20 mouse cellular contexts compared by ENCODE assay signal in the genomic region with DNA sequence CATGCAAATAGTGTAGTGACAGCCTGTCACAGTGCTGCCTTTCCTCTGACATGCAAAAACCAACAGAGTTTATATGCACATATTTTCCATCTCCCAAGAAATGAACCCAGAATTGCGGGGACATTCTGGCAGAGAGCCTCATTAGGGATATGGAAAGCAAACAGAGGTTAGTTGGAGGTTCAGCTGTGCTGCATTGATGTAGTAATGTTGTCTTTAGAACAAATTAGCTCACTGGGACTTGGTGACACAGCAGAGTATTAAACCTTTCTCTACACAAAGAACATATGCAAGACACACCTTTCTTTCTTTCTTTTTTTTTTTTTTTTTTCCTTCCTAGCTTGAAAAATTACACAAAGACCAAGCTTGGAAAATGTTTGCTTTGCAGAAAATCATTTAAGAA.
"Had no signal": no experiment of that assay in that cellular context is flagged by ENCODE, and none has a peak within 500 bp of the region (broad histone marks: within the 10 kb centered on the region; RNA-seq: fewer than 3 reads in every experiment).

No protein-coding gene starts in this region.

- H3K4me1 ChIP-seq: heart, embryonic 10.5 days; heart, embryonic 12.5 days; hindbrain, embryonic 10.5 days; hindbrain, embryonic 12.5 days; intestine, embryonic 15.5 days; liver, embryonic 12.5 days had no signal

- H3K4me3 ChIP-seq: heart, embryonic 10.5 days; heart, embryonic 12.5 days; hindbrain, embryonic 10.5 days; hindbrain, embryonic 12.5 days; intestine, embryonic 15.5 days; left cerebral cortex, adult 2 months; liver, embryonic 12.5 days had no signal

- H3K27ac ChIP-seq: heart, embryonic 10.5 days; hindbrain, embryonic 10.5 days; hindbrain, embryonic 12.5 days; hindbrain, embryonic 14.5 days; intestine, embryonic 15.5 days; left cerebral cortex, adult 2 months; liver, embryonic 12.5 days; liver, embryonic 14.5 days had no signal

- H3K4me2 ChIP-seq: heart, embryonic 12.5 days; hindbrain, embryonic 12.5 days; hindbrain, embryonic 14.5 days; intestine, embryonic 15.5 days; liver, embryonic 12.5 days had no signal

- H3K36me3 ChIP-seq: heart, embryonic 10.5 days; heart, embryonic 12.5 days; hindbrain, embryonic 10.5 days; hindbrain, embryonic 12.5 days; intestine, embryonic 15.5 days; liver, embryonic 12.5 days had no signal

- H3K9ac ChIP-seq: heart, embryonic 12.5 days; hindbrain, embryonic 12.5 days; hindbrain, embryonic 14.5 days; intestine, embryonic 15.5 days; liver, embryonic 12.5 days; liver, embryonic 14.5 days had no signal

- H3K27me3 ChIP-seq: heart, embryonic 12.5 days; hindbrain, embryonic 12.5 days; intestine, embryonic 15.5 days; liver, embryonic 12.5 days had no signal

- ATAC-seq: hindbrain, embryonic 16.5 days; inflammation-experienced regulatory T-cells, adult 6 months; intestine, embryonic 15.5 days; intestine, postnatal 0 days; liver, embryonic 12.5 days had no signal

- H3K9me3 ChIP-seq: heart, embryonic 10.5 days; heart, embryonic 12.5 days; hindbrain, embryonic 10.5 days; hindbrain, embryonic 12.5 days; intestine, embryonic 15.5 days; liver, embryonic 12.5 days had no signal

- DNase-seq: gastrocnemius, postnatal 25 days; heart, adult 18-20 months; heart, postnatal 10 days; heart, postnatal 4 days; kidney, adult 18-20 months; kidney, adult 8-10 months; kidney, postnatal 10 days; kidney, postnatal 25 days had no signal
